In the genomic region with DNA sequence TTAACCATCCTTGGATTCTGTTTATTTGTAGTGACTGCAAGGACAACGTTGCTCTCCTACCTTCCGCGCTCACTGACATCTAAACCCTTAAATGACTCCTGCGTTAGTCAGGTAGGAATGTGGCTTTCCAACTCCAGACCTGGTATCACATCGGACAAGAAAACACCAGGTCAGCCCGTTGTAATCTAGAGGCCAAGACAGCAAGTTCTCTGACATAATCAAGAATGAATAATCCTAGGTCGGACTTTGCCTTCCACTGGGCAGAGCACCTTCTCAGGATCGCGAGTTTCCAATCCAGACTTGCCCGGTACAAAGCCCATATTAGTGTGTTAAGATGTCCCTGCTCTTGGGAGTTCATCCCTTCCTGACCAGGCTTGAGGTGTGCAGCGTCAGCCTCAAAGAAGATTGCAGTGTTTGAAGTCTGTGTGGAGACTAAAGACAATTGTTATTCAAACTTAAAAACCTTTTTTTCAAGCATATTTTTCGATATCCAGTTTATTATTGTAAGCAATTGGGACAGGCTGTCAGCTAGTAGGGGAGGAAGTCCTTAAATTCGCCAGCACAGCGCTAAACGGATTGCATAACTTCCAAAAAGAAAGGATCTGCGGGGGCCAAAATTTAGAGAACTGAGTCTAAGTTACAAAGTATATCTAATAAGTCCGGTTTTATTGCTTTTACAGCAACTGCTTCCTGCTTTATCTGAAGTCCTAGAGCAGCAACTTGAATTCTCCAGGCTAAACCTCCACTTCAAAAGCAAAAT, we compare ENCODE assay signal across 9 mouse cellular contexts. TPM values are rescaled to one million over a fixed set of nuclear protein-coding genes. Genes with fewer than 3 reads are reported as not detected.
DNase-seq lines count a peak whose midpoint lies in the region; ATAC-seq lines count a peak whose summit lies in the region.
"Had no signal": no experiment of that assay in that cellular context is flagged by ENCODE, and none has a peak within 500 bp of the region (broad histone marks: within the 10 kb centered on the region; RNA-seq: fewer than 3 reads in every experiment).

No protein-coding gene starts in this region.

- DNase-seq in layer of hippocampus, adult 11-12 months (ENCODE audit: low spot score), result peak; percentile 21
- DNase-seq in layer of hippocampus, adult 9-11 months, result no peak
- DNase-seq in brain, adult 2 months (ENCODE audit: low read depth, low spot score), result peak; percentile 48
- peak; percentile 43 to 80 for DNase-seq in kidney, postnatal 25 days
- no peak for DNase-seq in urinary bladder, postnatal 14 days (ENCODE audit: low spot score)
- no peak for DNase-seq in adipocyte (ENCODE audit: low spot score)

- H3K27ac ChIP-seq in heart, embryonic 12.5 days (ENCODE audit: poor library complexity, severe bottlenecking), result peak overlapping the region; percentile 2; the same call in 1 of the 2 replicates
- peak overlapping the region; percentile 94 for H3K27ac ChIP-seq in midbrain, embryonic 15.5 days

- no peaks in the 10 kb centered on the region for H3K9me3 ChIP-seq in heart, embryonic 12.5 days (replicated peaks)
- no peaks in the 10 kb centered on the region for H3K9me3 ChIP-seq in midbrain, embryonic 15.5 days

- H3K36me3 ChIP-seq in heart, embryonic 12.5 days, result no peaks in the 10 kb centered on the region
- H3K36me3 ChIP-seq in midbrain, embryonic 15.5 days (replicated peaks), result no peaks in the 10 kb centered on the region

- peaks cover 23% of the 10 kb centered on the region for H3K4me1 ChIP-seq in heart, embryonic 12.5 days (replicated peaks)
- peaks cover 36% of the 10 kb centered on the region for H3K4me1 ChIP-seq in midbrain, embryonic 15.5 days

- H3K9ac ChIP-seq in heart, embryonic 12.5 days, result peak overlapping the region; percentile 95
- peak overlapping the region; percentile 88 for H3K9ac ChIP-seq in midbrain, embryonic 15.5 days

- 14% methylated on average over 17 of the region's 17 CpGs for WGBS in heart, embryonic 12.5 days
- 18% methylated on average over 17 of the region's 17 CpGs for WGBS in midbrain, embryonic 15.5 days

- peak overlapping the region; percentile 75 for H3K4me2 ChIP-seq in heart, embryonic 12.5 days
- peak overlapping the region; percentile 96 for H3K4me2 ChIP-seq in midbrain, embryonic 15.5 days

- peak overlapping the region; percentile 80 for H3K4me3 ChIP-seq in heart, embryonic 12.5 days
- H3K4me3 ChIP-seq in midbrain, embryonic 15.5 days, result peak overlapping the region; percentile 92

- H3K27me3 ChIP-seq in heart, embryonic 12.5 days (replicated peaks), result no peaks in the 10 kb centered on the region
- peaks cover 7% of the 10 kb centered on the region; the same call in 1 of the 2 replicates for H3K27me3 ChIP-seq in midbrain, embryonic 15.5 days (replicated peaks)
- H3K27me3 ChIP-seq: Patski had no signal

- ATAC-seq in heart, embryonic 12.5 days (ENCODE audit: insufficient number of reproducible peaks, low FRiP score), result no peak
- ATAC-seq in midbrain, embryonic 15.5 days (replicated peaks), result peak; percentile 5; the same call in 1 of the 2 replicates

RNA-seq across cellular contexts. Expression of gene Rapgef2, which starts 1.6 kb away (rescaled TPM):
- 8.5 and 9.2 TPM in 2 replicates for polyA plus RNA-seq in heart, embryonic 12.5 days (2016; fragmentation: Nextera tagmentation; extraction: Ambion mirVana)
- polyA plus RNA-seq in midbrain, embryonic 15.5 days (2015; fragmentation: Nextera tagmentation; extraction: Ambion mirVana), result 14.4 and 14.8 TPM in 2 replicates

RNA-seq across cellular contexts. Expression of gene Gm17359, which starts 48.6 kb away (rescaled TPM):
- polyA plus RNA-seq in heart, embryonic 12.5 days (2016; fragmentation: Nextera tagmentation; extraction: Ambion mirVana), result not detected in 2 replicates
- not detected in 2 replicates for polyA plus RNA-seq in midbrain, embryonic 15.5 days (2015; fragmentation: Nextera tagmentation; extraction: Ambion mirVana)
- polyA plus RNA-seq: Patski had no signal

Comparison
In these comparisons a context has a peak if more than half of its experiments do, and no peak if none do; other contexts are left out.
1. DNase-seq: peak in layer of hippocampus, adult 11-12 months (single experiment), brain, adult 2 months (single experiment) and kidney, postnatal 25 days (2 of 2); none in layer of hippocampus, adult 9-11 months (single experiment), urinary bladder, postnatal 14 days (single experiment) and adipocyte (single experiment).